Mouse (Mus musculus) MN1 (cell line): ENCODE measurements at regions not wholly inside any gene's neighbourhood (a gene's known extent, or its start where the extent isn't known, plus 50 kb on each side); places are given as distances from the start of the nearest gene placed in this dataset.

ENCODE experiments used
- DNase-seq: peaks from one replicate; pipeline ENCODE4 v3.0.0-alpha.2; 2016; ENCODE audit warnings: low spot score

DNA sequence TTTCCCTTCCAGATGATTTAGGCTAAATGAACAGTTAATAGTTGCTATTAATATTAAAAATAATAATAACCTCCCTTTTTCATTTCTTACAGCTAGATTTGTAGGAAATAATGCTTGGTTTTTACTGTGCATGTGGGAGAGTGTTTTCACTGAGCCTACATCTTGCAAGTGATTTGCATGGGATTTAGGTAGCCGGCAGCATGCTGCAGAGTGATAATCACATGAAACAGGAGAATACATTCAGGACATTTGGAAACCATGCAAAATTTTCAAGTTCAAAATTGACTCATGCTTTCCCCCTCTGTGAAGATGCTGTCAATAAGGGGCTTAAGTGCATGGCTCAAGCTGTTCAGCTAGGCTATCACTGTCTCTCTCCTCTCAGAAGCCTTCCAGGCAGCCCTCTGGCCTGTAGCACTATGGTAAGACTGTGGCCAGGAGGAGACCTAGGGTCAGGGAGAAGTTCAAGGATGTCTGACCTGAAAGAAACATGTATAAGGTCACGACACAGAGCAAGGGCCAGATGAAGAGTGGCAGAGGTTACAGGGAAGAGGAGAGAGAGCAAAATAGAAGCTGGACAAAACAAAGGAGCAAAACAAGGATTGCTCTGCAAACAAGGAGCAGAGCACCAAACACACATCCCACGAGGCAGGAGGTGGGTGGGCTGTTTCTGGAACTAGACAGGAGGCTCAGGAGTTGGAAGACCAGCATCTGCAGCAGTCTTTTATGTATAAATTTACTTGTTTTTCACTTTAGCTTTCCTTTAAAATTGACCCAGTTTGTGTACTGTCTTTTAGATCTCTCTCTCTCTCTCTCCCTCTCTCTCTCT, 177.5 kb downstream of the Tmem161b start:
- no peak for DNase-seq

DNA sequence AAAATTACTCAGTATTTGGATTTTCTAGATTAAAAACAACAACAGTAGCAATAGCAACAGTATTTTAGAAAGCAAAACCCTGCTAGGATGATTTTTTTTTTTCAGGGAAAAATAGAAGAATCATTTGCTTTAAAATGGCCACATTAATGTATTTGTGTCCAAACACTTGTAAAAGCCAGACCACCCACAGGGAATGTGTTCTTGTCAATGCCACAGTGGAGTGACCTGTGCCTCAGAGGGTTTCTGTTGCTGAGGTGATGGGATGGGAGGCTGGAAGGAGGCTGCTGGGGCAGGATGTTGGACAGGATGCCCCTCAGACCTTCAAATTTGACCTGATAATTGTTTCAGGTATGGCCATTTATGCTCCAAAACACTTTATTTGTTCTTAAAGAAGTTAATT, 178.9 kb downstream of the Tmem161b start:
- DNase-seq, result no peak

DNA sequence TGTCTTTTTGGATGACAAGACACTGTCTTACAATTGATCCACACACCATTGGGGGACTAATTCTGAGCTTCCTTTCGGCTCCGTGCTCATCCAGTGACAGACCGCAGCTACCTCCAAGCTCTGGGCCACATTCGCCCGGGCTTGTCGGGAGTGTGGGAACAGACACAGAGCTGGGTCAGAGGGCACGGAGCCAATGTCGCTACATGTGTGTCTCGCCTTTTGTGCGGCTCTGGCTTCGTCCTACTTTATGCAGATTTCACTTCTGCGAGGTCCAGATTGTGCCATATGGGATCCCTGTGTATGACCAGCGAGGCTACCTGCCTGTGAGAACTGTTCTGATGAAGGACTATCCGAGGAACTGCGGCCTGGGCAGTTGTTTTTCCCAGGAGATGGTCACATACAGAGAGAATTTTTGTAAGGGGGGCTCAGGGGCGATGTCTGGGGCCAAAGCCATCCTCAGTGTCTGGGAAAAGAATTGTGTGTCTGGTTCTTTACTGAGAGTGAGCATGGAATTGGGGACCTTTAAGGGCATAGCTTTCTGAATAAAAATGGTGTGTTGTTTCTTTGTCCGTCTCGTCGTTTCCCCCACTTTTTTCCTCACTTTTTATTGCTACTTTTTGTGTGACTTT, 182.6 kb downstream of the Tmem161b start:
- DNase-seq, result no peak

DNA sequence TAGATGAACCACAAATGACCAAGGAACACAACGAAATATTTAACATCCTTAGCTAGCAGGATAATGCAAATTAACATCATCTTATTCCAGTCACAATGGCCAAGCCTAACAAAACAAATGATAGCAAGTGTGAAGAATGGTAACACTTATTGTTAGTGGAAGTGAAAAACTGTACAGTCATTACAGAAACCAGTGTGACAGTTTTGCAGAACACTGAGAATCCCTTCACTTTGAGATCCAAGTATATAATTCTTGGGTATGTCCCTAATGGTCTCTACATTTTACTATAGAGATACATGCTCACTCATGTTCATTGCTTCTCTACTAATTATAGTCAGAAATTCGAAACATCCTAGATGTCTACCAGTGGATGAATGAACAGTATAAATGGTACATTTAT, 212.3 kb downstream of the Tmem161b start:
- DNase-seq, result no peak

DNA sequence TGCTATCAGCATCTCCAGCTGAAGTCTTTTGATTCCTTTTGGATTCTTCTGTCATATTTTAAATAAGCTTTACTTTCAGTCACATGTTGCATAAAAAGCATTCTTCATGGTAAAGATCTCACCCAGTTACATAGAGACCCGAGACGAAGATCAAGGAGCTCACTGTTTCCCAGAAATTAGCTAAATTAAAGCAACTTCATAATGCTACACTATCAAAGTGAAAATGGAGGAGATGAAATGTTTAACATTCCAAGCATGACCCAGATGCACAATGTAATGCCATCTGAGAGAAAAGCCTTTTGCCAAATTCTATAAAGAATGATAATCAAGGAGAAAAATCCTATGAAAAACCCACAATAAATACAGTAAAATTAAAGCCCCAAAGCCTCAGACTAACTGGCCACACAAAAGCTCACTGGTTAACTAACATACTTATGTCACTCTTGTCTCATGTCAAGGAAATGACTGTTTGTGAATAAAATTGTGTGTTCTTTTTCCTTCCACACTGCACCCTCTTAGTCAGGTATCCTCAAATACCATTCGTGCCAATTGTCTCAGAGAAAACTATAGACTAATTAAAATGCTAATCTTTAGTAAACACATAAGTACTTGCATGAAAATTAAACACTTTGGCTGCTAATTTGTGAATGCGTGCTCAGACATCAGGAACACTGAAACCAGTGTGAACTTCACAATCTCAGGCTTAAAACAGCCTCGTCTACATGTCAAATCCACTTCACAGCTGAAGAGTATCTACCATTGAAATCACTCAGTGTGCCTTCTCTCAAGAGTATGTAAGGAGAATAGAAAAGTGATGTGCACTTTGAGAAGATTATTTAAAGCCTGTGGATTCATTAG, 215.7 kb downstream of the Tmem161b start:
- DNase-seq, result no peak

DNA sequence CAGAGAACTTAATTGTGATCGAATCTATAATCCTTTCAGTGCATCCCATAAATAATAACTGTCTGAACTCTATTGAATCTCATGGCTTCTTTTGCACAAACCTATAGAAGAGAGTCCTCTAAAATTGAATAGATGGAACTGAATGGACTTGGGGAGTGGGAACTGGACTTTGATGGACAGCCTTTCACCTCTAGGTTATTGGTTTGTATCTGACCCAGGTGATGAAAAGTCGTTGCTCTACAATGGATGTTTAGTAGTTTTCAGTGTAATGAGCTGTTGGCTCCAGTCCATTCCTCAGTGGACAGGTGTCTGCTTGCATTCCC, 216.3 kb downstream of the Tmem161b start:
- DNase-seq, result no peak

DNA sequence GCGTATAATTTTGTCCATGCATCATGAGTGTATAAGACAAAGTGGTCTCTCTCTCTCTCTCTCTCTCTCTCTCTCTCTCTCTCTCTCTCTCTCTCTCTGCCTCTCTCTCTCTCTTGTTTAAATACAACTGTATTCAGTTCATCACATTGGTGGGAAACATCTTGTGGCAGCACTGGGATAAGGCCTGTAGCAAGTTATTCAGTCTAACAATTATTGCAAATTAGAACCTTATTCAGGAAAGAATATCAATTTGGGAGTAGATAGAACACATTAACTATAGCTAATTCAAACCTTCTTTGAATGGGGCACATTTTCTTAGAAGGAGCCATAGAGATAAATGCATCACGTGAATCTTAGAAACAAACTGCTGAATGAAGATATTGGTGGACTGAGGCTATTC, 226.4 kb downstream of the Tmem161b start:
- no peak for DNase-seq

DNA sequence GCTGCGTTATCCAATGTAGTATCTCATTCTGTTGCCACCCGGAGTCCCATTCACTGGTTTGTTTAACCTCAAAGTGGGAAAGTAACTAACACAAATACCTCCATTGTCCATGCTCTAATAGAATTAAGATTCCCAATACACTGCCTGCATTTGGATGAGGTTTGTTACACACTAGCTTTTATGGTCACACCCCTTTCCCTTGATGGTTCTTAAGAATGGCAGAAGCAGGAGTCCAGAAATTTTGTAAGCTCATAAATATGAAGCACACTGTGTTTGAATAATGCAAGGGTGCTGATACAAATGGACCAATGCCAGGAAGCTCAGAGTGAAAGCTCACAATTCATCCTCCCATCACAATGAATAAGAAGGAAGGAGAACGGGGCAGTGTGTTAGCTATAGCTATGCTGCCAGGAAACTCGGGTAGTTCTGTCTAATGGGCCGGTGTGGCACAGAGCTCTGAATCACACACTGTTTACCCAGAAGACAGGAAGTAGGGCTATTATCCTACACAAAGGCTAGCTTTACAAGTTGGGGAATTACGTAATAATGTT, 227.0 kb downstream of the Tmem161b start:
- no peak for DNase-seq
